Mouse (Mus musculus) inflammation-experienced regulatory T-cells, adult 6 months (primary cell): Measurements from ENCODE around the gene 2310034G01Rik. TPM values are rescaled to one million over a fixed set of nuclear protein-coding genes. Genes with fewer than 3 reads are reported as not detected.
A peak's percentile ranks its signal among the peaks of the same experiment; 100 is the strongest.

Experiments
- ATAC-seq: one replicate; pipeline ENCODE4 v1.8.0; 2017
- polyA plus RNA-seq, 3 experiments: library from polyadenylated mRNA; unstranded; fragments of 100-300 nt; shearing (Covaris generic); gene quantifications; one replicate each; pipeline ENCODE4 v1.2.1; 2017

Gene 2310034G01Rik
- polyA plus RNA-seq, 3 experiments from 2014 or later: 0.24 to 0.44 TPM; not detected in 1

DNA sequence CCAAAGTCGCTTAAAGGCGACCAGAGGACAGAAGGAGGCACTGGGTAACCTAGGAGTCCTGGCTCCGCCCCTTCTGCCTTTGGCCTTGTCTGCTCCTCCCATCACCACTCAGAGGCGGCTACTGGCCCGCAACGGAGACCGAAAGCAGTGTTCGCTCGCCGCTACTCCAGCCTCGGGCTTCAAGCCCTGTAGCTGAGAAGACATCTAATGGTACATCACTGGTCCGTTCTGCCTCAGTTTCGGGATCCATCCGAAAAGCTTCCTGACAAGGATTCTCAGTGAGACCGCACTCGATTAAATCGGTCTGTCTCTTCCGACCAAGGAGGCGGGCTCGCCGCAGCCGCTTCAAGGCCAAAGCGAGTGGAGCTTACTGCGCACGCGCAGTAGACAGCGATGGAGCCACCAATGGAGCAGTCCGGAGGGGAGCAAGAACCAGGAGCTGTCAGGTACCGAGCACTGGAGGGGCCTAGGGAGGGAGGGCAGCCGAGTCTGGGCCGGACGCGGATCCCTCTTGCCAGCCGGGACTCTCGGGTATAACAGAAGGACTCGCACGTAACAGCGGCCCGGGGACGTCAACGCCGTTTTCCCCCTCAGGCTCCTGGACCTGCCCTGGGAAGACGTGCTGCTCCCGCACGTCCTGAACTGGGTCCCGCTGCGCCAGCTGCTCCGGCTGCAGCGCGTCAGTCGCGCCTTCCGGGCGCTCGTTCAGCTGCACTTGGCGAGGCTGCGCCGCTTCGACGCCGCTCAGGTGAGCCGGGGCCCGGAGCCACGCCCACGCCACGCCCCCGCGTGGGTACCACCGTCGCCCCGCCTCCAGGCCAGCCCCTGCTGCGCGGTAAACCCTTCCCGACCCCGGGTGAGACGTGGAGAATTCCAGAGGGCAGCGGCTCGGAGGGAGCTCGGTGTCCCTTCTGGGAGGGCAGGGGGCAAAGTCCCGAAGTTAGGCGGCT, 21.7 kb downstream of the 2310034G01Rik start, which contains the start of gene Fbxl15:
Gene Fbxl15 (plus strand): TSS at position 104 of the 950 bp plus-strand sequence.
- peak; percentile 76 for ATAC-seq

DNA sequence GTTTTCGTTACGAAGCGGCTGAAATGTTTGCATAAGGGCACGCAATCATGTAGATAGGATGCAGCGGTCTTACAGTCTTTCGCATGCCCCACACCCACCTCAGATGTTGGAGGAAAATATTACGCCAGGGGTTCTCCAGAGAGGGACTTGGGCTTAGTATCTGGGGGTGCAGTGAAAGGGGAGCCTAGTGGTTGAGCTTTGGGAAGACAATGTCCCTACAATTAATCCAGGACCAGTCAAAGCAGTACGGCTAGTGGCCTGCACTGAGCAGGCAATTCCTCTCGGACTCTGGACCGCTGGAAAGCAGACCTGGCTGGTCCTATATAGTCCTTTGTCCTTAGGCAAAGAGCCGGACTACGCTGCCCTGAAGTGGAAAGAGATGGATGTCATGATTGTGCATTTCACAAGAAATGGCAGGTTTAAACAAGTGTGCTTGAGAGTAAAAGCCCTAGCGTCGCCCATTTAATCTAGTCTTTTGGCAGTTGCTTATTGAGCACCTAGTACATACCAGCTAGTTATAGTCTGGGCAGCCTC, 22.5 kb downstream of the 2310034G01Rik start:
- no peak for ATAC-seq

DNA sequence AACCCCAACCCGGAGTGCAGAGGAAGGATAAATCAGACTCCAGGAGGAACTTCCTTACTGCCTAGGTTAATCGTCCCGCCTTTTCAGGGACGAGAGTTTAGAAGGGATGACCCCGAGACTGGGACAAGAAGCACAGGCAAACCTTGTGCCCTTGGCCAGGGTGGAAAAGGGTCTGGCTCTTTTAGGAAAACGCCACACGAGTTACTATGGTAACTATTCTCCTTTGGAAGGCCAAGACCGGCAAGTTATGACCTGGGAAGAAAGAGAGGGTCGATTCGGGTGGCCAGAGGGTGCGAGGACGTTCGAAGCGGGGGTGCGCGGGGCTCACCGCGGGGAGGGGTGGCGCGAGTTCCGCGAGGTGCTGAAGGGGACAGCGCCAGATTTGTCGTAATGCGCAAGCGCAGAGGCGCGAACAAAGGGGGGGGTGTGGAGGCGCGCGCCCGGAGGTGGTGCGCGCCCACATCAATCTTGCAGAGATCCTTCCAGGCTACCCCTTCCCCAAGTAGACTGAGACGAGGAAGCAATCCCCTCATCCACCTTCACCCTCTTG, 23.3 kb downstream of the 2310034G01Rik start, which contains the start of gene Psd:
Gene Psd (minus strand): TSS at position 401 of the 550 bp plus-strand sequence.
- no peak for ATAC-seq

DNA sequence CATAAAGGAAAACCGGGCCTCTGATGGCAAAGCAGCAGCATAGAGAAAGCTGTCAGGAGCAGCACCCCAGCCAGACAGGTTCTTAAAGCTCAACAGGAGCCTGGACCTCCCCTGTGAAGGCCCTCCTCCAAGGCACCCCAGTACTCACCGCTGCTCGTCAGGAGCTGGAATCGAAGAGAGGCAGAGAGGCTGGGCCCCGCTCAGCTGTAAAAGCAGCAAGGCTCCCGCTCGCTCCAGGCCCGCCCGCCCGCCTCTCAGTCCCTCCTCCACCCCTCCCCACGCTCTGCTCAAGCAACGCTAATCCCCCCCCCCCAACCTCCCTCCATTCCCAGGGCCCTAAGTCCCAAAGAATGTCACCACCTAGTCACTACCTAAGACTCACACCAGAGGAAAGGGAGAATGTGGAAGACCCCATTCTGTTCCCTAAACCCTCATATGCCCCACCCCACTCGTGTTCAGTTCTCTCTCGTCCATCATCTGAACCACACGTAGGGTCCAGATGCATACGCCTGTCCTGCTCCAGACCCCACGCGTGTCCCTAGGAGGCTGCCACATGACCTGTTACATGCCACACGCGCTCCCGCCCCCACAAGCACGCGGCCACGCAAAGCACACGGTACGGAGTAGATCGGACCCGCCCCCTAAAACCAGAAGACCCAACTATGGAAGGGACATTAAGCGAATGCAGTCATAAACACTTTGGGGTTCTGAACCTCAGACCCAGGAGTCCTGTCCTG, 23.9 kb downstream of the 2310034G01Rik start:
- ATAC-seq: no peak

DNA sequence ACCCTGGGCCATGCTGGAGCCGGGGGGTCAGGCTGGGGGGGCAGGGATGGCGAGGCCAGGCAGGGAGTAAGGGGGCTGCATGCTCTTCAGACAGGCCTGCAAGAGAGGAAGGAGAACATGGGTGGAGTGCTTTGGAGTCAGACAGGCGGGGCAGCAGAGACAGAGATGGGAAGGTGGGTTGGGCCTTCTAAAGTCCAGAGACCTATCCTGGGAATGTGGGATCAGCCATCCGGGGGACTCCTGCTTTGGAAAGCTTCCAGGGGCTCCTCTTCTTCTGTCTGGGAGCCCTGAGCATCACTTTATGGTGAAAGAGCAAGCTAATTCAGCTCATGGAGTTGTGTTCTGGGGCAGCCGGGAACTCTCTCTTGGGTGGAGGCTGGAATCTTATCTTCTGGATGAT, 25.2 kb downstream of the 2310034G01Rik start:
- no peak for ATAC-seq

DNA sequence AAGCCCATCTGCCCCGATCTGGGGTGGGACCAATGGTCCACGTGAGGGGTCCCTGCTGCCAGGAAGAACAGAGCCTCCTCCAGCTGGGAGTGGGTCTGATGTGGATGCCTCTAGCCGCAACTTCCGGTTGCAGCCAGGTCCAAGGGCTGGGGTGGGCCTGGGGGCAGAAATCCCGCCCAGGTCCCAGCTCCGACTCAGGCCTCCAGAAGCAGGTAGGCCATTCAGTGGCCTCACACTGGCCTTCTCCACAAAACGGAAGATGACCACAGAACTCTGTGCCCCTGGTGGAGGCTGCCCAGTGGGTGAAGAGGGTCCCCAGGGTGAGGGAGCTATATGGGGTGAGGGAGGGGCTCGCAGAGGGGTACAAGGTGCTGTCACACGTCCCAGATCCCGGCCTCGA, 25.7 kb downstream of the 2310034G01Rik start:
- ATAC-seq: no peak

DNA sequence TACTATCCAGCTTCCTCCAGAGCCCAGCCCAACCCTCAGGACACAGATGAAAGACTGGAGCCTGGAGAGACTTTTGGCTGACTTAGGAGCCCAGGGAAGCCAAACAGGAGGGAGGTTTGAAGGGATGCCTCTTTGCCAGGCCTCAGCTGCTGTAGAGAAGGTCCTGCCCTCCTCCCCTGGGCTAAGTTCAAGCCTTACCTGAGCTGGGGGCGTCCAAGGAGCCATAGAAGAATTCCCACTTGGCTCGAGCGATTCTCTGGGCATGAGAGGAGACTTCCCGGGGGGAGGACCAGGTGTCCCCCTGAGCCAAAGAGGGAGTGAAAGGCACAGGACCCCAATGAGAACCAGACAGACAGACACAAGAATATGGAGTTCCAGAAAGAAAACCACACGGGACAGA, 26.4 kb downstream of the 2310034G01Rik start:
- no peak for ATAC-seq

DNA sequence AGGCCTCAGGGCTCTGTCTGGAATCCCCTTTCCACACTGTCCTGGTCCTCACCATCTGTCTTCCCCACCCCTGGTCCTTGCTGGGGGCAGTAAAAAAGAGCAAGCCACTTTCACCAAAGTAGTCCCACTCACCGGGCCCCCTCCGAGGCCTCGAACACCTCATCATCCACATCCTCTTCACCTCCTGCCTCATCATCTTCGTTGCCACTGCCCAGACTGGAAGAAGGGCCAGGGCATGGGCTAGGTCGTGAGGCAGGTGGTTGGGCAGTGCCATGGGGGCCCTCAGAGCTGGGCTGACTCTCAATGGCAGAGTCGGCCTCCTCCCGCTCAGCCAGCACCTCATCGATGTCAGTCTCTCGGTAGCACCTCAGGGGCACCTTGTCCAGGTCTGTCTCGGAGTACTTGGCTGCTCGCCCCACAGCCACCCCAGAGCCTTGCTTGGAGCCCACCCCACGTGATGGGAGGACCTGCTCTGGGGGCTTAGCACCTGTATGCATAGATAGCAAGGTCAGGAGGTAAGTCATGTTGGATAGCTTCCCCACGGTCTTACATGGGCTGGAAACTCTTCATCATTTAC, 27.0 kb downstream of the 2310034G01Rik start:
- no peak for ATAC-seq

DNA sequence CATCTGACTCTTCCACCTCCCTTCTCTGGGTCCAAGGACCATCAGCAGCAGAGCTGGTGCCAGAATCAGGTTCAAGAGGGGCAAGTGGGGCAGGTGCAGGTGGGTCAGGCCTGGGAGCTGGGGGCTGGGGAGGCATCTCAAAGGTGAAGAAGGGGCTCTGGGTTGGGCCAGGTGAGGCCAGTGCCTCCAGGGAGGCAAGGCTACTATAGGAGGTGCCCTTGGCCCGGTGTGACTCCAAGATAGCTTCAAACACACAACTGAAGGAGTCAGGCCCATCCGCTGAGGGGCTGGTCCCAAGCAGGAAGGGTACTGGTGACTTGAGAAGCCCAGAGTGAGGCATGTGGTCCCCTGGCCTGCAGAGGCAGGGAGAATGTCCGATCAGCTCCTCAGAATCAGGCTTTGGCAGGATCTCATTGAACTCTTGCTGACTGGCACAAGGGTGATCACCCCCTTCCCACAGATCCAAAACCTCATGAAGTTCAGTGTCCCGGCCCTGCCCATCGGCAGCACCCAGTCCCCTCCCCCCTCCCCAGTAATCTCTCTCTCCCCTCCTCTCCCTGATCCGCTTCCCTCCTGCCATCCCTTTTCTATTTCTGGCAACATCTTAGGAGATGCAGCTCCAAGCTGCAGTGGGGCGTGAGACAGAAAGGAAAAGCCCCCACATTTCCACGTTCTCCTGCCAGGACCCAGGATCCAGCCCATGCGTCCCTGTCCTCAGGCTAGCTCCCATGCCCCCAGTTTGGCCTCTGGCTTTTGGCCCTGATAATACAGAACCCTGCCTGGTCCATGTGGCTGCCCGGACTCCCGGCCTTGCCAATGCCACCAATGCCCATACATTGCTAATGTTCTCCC, 27.7 kb downstream of the 2310034G01Rik start:
- ATAC-seq: no peak

DNA sequence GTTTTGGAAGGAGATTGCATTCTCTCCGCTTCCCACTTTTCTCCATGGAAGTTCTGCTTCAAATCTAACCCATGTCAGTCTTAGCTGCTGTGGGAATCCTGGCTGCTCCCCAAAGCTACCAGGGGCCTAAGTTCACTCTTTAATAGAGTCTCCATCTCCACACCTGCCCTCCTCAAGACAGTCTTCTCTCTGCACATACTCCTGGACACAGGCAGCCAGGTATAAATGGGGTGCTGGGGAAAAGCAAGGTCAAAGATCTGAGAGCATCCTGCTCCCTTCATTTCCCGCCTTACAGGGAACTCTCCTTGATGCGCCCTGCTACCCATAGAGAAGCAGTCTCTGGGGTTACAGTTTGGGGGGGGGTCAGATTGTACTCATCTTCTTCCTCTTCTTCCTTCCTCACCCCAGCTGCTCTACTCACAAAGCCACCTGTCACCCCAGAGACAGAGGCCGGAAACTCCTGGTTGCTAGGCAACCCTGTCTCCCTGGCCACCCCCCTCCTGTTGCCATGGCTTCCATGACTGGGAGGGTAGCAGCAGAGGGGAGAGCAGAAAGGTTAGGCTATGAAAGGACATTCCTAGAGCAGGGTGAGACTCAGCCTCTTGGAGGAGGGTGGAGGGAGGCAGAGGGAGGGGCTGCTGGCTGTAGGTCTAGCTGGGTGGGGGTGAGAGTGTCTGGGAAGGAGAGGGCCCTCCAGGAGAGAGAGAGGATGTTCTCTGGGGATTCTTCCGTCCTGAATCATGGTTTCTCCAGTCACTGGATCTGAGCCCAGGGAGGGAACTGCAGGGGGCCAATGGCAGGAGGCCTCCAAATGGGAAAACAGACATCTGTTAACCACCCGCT, 28.8 kb downstream of the 2310034G01Rik start:
- peak; percentile 64 for ATAC-seq

DNA sequence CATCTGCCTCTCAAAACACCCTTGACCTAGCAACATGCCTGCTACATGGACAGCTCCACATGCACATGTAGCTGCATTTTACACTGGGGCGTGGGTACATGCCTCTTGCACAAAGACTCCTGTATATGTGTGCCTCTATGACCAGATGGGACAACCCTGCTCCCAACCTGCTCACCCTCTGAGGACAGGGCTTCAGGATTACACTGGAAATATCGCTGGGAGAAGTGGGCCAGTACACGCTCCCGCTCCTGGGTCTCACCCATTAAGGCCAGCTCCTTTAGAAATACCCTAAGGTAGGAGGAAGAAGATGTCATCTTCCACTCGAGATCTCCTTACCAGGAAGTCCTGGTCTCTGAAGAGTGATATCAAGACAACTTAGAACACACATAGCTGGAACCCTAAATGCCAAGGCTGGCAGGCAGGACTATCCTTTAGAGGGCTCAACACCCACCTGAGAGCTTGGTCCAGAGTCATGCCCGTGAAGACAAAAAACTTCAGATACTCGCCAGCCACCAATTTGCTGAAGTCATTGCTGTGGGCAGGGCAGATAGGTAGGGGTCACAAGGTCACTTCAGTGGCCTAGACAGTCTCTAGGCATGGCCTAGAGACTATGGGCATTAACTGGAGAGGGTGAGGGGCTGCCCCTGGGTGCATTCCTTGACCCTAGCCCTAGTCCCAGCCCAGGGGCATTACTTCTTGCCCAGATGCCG, 29.9 kb downstream of the 2310034G01Rik start:
- ATAC-seq: no peak

DNA sequence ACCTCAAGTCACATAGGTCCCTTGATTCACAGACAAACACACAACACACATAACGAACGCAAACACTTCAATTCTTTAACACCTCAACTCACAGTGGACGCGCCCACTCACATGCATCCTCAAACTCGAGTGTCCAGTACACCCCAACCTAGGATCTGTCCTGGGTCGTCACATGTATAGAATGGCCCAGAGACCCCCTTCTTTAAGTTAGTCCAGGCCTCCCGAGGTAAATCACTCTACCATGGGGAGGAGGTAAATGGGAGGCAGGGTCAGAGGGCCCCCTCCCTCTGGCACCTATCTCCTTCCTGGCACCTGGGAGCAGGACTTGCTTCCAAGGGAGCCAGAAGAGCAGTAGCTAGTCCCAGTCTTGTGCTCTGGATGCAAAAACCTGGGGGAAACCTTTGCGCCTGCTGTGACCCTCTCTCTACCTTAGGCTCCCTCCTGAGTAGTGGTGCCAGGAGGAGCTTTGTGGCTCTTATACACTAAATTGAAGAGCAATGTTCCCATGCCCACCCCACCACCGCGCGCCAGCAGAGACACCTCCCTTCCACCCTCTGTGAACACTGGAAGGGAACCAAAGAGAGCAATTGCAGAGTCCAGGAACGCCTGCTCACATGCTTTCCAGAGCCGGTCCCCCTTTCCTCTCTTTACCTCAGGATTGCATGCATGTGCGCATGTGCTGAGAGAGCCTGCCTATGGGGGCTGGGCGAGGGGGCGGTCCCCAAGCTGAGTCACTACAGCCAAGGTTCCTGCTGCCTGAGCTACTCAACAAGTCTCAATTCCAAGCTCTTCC, 31.3 kb downstream of the 2310034G01Rik start:
- ATAC-seq: no peak

DNA sequence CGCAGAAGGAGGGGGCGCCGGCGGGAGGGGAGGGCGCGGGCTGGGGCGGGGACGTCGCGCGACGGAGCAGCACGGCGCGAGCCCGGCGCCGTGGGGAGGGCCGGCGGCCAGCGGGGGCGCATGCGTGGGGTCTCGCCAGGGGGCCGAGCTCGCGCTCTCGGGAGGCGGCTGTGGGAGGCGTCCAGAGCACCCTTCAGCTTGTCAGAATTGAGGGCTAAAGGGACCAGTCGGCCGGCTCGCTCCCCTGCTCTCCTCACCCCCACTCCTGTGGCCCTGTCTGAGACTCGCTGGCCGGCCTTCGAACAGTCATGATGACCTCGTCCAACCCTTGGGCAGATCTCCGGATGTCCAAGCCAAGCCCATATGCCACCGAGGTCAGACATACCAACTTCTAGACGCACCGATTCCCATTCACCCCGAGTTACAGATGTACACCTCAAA, 32.1 kb downstream of the 2310034G01Rik start:
- no peak for ATAC-seq

DNA sequence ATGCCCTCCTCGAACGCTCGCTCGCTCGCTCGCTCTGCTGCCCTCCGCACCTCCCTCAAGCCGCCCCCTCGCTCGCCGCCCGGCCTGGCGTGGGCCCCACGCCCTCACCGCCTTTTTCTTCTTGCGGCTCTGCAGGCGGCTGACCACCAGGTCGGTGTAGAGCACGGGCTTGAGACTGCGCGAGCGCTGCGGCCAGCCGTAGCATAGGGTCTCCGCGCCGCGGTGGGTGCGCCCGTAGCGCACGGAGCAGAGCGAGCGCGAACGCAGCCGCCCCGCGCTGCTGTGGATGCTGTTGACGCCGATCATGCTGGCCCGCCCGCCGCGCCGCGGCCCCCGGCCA, 32.6 kb downstream of the 2310034G01Rik start:
- ATAC-seq: no peak

DNA sequence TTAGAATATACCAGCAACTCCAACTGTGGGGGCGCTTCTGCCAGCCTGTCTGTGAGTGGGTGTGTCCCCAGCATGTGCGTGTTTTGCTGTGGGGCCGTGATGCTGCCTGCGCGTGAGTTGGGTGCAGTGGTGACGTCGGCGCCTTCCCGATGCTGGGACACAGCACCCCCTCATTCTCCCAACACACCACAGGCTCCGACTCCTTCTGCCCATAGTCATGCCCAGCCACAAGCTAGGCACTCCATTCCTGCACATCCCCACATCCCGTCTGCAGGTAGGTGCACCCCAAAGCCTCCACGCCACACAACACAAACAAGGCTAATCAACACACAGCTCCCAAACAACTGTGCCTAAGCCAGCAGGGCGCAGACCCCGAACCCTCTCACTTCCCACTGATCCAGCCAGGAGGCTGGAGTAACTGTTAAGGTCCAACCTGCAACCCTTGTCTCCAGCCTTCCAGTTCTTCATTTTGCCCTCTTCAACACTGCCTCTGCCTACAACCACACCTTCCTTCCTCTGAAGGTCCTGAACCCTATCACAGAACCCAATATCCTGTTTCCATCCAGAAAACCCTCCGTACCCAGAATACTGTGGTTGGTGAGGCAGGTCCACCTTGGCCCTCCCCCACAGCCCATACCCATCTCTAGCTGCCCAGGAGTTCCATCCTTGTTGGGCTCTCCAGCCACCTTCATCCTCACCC, 33.1 kb downstream of the 2310034G01Rik start:
- peak; percentile 62 for ATAC-seq

DNA sequence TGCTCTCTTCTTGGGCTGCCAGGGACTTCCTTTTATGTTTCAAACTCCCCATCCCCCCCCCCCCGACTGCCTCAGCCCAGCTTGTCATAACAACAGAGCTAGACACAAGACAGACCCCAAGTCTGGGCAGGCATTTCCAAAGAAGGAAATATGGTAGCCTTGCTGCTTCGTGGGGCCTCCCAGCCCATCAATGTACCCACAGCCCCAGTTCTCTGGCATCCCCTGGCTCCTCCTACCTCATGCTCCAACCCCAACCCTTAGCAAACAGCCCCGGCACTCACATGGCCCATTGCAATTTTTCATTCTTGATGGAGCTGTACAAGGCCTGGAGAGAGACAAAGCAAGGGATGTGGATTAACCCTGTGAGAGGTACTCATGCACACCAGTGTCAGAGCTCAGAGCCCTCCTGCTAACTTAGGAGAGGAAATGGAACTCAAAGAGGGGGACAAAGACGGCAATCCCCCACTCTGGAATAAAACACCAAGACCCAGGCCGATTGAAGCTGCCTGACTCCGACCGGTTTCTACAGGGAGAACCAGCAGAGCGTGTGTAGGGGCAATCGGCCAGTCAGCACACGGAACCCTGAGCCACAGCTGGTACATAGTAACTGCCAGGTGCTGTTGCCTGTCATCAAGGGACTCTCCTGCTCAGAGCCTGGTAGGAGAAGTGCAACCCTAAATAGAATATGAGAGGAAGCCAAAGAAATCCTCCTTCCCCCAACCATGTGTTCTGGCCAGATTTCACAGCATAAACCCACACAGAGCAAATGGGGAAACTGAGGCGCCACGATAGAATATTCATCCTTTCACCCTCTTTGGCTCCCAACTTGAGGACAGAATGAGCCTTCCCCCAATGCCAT, 34.1 kb downstream of the 2310034G01Rik start:
- no peak for ATAC-seq
